Mouse (Mus musculus) granulocyte monocyte progenitor cell, adult 5-6 weeks (primary cell): ENCODE measurements around the gene 5730455P16Rik. TPM values are rescaled to one million over a fixed set of nuclear protein-coding genes. Genes with fewer than 3 reads are reported as not detected.
"Not testable (repeated sequence)": the region's sequence is repeated elsewhere in the genome, so short reads cannot be mapped to it uniquely, and the experiment has no call there.

Source experiments
- ATAC-seq: replicated peaks from 2 replicates; pipeline ENCODE4 v1.8.0; 2016; ENCODE audit warnings: mild to moderate bottlenecking, moderate TSS enrichment, inconsistent platforms; ENCODE audit not compliant: poor library complexity, severe bottlenecking
- total RNA-seq, 2 experiments: library from RNA; stranded (forward) in 1 of 2; stranded (reverse) in 1 of 2; fragments of 200-712, 200-1000 nt in 1 of 2; fragments of >200 nt in 1 of 2; fragmentation: Nextera tagmentation in 1 of 2; gene quantifications; 2 replicates each; pipeline ENCODE4 v1.2.3; 2014 to 2017

5730455P16Rik gene
- total RNA-seq (2014; fragmentation: Nextera tagmentation) (6.4 and 11.8 TPM in 2 replicates), total RNA-seq (2017) (10.1 and 12.5 TPM in 2 replicates)

GRCm38 (mm10) chr11:80377712-80378451 is at the start of gene 5730455P16Rik:
5730455P16Rik (minus strand) TSS chr11:80378034.
- peak; percentile 91 for ATAC-seq

- ATAC-seq = not testable (repeated sequence)
Measured at GRCm38 (mm10) chr11:80426029-80426813, 48.4 kb upstream of the 5730455P16Rik start.

- no peak for ATAC-seq
Measured at GRCm38 (mm10) chr11:80425247-80425778, 47.5 kb upstream of the 5730455P16Rik start.

- no peak for ATAC-seq
Measured at GRCm38 (mm10) chr11:80424691-80425090, 46.9 kb upstream of the 5730455P16Rik start.

- ATAC-seq = no peak
Measured at GRCm38 (mm10) chr11:80421421-80422047, 43.7 kb upstream of the 5730455P16Rik start.

- peak; percentile 68 for ATAC-seq
Measured at GRCm38 (mm10) chr11:80420202-80420984, 42.6 kb upstream of the 5730455P16Rik start.

- ATAC-seq = 0 out of 2 replicates have a peak, but pooled peaks have one; percentile 20
Measured at GRCm38 (mm10) chr11:80419743-80420142, 41.9 kb upstream of the 5730455P16Rik start.

- no peak for ATAC-seq
Measured at GRCm38 (mm10) chr11:80417085-80417484, 39.3 kb upstream of the 5730455P16Rik start.

GRCm38 (mm10) chr11:80410377-80410776 is 32.5 kb upstream of the 5730455P16Rik start:
- ATAC-seq = no peak

- ATAC-seq = not testable (repeated sequence)
Measured at GRCm38 (mm10) chr11:80407878-80408277, 30.0 kb upstream of the 5730455P16Rik start.

GRCm38 (mm10) chr11:80396617-80397016 is 18.8 kb upstream of the 5730455P16Rik start:
- no peak for ATAC-seq

GRCm38 (mm10) chr11:80395930-80396329 is 18.1 kb upstream of the 5730455P16Rik start:
- no peak for ATAC-seq

GRCm38 (mm10) chr11:80391407-80392120 is 13.7 kb upstream of the 5730455P16Rik start:
- ATAC-seq = no peak

- ATAC-seq = no peak
Measured at GRCm38 (mm10) chr11:80389885-80390284, 12.1 kb upstream of the 5730455P16Rik start.

GRCm38 (mm10) chr11:80386790-80387189 is 9.0 kb upstream of the 5730455P16Rik start:
- no peak for ATAC-seq

- ATAC-seq = no peak
Measured at GRCm38 (mm10) chr11:80385055-80385454, 7.2 kb upstream of the 5730455P16Rik start.

- ATAC-seq = no peak
Measured at GRCm38 (mm10) chr11:80384461-80384860, 6.6 kb upstream of the 5730455P16Rik start.

GRCm38 (mm10) chr11:80383626-80384046 is 5.8 kb upstream of the 5730455P16Rik start:
- ATAC-seq = peak; percentile 64

GRCm38 (mm10) chr11:80383019-80383625 is 5.3 kb upstream of the 5730455P16Rik start, which contains the start of gene Zfp207:
Zfp207 (plus strand) TSS chr11:80383279.
- ATAC-seq = peak; percentile 92
